Mouse (Mus musculus): Measurements from ENCODE around the gene Rasgrf2. TPM values are rescaled to one million over a fixed set of nuclear protein-coding genes. Genes with fewer than 3 reads are reported as not detected.

The Rasgrf2 gene
- 1.0 and 1.3 TPM in 2 replicates for polyA plus RNA-seq (2012; ENCODE audit: low replicate concordance)

DNA sequence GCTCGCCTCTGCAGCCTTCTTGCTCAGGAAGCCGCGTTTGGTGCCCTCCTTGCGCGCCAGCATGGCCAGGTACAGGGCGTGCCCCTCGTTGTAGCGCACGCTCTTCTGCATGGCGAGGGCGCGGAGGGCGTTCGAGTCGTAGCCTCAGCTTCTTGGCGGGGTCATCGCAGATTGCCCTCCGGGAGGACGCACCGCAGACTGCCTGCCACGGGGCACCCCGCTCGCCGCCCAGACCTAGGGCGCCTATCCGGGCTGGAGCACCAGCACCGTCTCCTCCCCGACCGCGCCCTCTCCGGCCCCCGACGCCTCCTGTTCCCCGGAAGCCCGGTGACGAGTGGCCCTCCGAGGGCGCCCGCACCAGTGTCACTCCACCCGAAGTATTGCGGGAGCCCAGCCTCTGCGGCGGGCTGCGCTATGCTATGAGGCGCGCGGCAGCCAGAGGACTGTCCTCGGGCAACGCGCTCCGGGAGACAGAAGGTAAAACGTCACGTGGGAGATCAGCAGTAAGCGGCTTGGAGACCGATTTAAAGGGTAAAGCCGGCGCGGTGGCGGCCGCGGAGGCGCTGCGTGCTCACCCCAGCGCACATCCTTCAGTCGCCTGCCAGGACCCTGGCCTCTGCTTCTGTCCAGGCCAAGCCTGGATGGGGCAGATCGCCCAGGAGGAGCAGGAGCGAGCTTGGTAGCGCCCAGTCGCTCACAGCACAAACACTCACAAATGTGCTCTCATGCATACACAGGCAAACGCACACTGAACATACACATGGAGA, at the start of gene Rasgrf2:
Gene Rasgrf2, minus strand, starts transcription at position 273 of the 767 bp plus-strand sequence.

DNA sequence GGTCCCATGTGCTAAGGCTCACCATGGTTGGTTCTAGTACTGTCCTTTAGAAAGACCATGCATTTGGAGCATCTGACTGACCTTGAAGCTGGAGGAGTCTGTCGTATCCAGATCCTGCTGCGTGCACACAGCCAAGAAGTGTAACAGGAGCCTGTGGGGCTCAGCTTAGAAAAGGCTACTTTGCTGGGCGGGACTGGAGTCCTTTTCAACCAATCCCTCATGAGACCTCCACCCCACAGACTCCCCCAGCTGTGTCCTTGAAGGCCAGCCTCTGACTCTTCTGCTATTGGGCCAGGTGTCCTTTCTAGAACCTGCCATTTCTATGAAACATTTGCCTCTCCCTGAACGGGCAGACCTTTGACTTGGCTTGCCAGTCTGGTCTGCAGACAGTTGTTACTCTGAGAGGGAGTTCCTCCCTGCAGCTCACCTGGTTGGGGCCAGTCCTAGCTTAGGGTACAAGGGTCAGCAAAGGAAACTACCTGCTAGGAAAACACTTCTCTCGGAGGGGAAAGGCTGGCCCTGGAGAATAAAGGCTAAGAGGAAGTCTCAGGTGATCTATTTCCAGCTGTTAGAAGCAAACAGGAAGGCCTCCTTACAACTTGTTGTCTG, 254.6 kb downstream of the Rasgrf2 start, which contains the start of gene Ckmt2:
Gene Ckmt2, minus strand, starts transcription at position 145 of the 609 bp plus-strand sequence.

Other genes starting within 250 kb of the Rasgrf2 start
- not detected in 2 replicates for gene Gm20379, start 174.3 kb upstream of the Rasgrf2 start, polyA plus RNA-seq (2012; ENCODE audit: low replicate concordance)
- gene Dhfr, start 223.1 kb upstream of the Rasgrf2 start, polyA plus RNA-seq (2012; ENCODE audit: low replicate concordance), result 0.39 and 0.43 TPM in 2 replicates
- 16.1 and 16.6 TPM in 2 replicates for gene Msh3, start 223.3 kb upstream of the Rasgrf2 start, polyA plus RNA-seq (2012; ENCODE audit: low replicate concordance)

Data from hematopoietic multipotent progenitor cell, adult 10-12 weeks (in vitro differentiated cells).